Mouse (Mus musculus): ENCODE measurements at regions not wholly inside any gene's neighbourhood (a gene's known extent, or its start where the extent isn't known, plus 50 kb on each side); places are given as distances from the start of the nearest gene placed in this dataset.
"Not testable (repeated sequence)": the region's sequence is repeated elsewhere in the genome, so short reads cannot be mapped to it uniquely, and the experiment has no call there.

GRCm38 (mm10) chr6:47745856-47746255, 67.4 kb downstream of the Pdia4 start:
- not testable (repeated sequence) for H3K4me3 ChIP-seq (ENCODE audit: low read length); H3K36me3 ChIP-seq (ENCODE audit: control insufficient read depth, insufficient read depth, low read length); H3K27me3 ChIP-seq (ENCODE audit: control insufficient read depth, insufficient read depth, low read depth, low read length); H3K4me1 ChIP-seq (replicated peaks; ENCODE audit: control insufficient read depth, insufficient read depth, low read length); H3K9ac ChIP-seq (ENCODE audit: low read length); ATAC-seq (ENCODE audit: low read depth); H3K9me3 ChIP-seq (ENCODE audit: control insufficient read depth, low read length); H3K27ac ChIP-seq (ENCODE audit: low read length); H3K4me2 ChIP-seq (ENCODE audit: low read depth, low read length)
- WGBS, result 81% methylated on average over 7 of the region's 14 CpGs

DNA sequence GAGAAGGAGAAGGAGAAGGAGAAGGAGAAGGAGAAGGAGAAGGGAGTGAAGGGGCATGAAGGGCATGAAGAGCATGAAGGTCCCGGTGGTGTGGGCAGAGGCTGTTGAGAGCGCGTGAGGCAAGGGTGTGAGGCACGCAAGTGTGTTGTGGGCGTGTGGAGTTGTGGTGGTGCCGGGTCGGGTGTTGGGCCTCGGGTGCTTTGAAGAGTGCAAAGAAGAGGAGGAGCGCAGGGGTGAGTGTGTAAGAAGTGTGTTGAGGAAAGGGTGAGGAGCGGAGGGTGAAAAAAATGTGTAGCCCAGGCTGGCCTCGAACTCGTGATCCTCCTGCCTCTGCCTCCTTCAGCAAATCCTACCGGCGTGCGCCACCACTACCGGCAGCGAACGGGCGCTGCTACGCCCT, 69.4 kb downstream of the Pdia4 start:
- H3K9me3 ChIP-seq (ENCODE audit: control insufficient read depth, low read length); H3K27me3 ChIP-seq (ENCODE audit: control insufficient read depth, insufficient read depth, low read depth, low read length); H3K36me3 ChIP-seq (ENCODE audit: control insufficient read depth, insufficient read depth, low read length); H3K4me3 ChIP-seq (ENCODE audit: low read length); H3K27ac ChIP-seq (ENCODE audit: low read length); H3K4me1 ChIP-seq (replicated peaks; ENCODE audit: control insufficient read depth, insufficient read depth, low read length); H3K9ac ChIP-seq (ENCODE audit: low read length); H3K4me2 ChIP-seq (ENCODE audit: low read depth, low read length); ATAC-seq (ENCODE audit: low read depth): not testable (repeated sequence)
- whole genome bisulfite sequencing, result no CpG with 5 or more reads among the region's 20 CpGs

DNA sequence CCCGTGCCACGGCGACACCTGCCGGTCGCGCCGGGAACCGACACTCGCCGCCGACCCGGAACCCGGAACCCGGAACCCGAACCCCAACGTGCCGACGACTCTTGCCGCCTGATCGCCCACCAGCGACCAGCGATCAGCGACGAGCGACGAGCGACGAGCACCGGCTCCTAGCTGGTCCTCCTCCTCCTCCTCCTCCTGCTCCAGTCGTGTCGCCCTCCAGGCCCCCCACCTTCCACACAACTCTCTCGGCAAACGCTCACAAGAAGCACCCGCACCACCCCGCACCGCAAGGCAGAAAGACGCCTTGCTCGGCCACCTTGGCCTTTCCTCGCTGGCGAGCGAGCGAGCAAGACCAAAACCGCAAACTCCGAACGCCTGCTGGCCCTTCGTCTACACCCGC, 73.0 kb downstream of the Pdia4 start:
- not testable (repeated sequence) for ATAC-seq (ENCODE audit: low read depth); H3K27ac ChIP-seq (ENCODE audit: low read length); H3K4me1 ChIP-seq (replicated peaks; ENCODE audit: control insufficient read depth, insufficient read depth, low read length); H3K9ac ChIP-seq (ENCODE audit: low read length); H3K36me3 ChIP-seq (ENCODE audit: control insufficient read depth, insufficient read depth, low read length); H3K27me3 ChIP-seq (ENCODE audit: control insufficient read depth, insufficient read depth, low read depth, low read length); H3K9me3 ChIP-seq (ENCODE audit: control insufficient read depth, low read length)
- WGBS, result 4% methylated on average over 15 of the region's 47 CpGs
- Histone ChIP-seq H3K4me3 (ENCODE audit: low read length) (peak overlapping the region; percentile 44), H3K4me2 (ENCODE audit: low read depth, low read length) (peak overlapping the region; percentile 53)

- H3K4me1 ChIP-seq (replicated peaks; ENCODE audit: control insufficient read depth, insufficient read depth, low read length); H3K27ac ChIP-seq (ENCODE audit: low read length); ATAC-seq (ENCODE audit: low read depth); H3K9ac ChIP-seq (ENCODE audit: low read length); H3K9me3 ChIP-seq (ENCODE audit: control insufficient read depth, low read length); H3K27me3 ChIP-seq (ENCODE audit: control insufficient read depth, insufficient read depth, low read depth, low read length); H3K4me3 ChIP-seq (ENCODE audit: low read length); H3K36me3 ChIP-seq (ENCODE audit: control insufficient read depth, insufficient read depth, low read length): not testable (repeated sequence)
- WGBS, result under 1% methylated on average over 9 of the region's 26 CpGs
- peak overlapping the region; percentile 32; the same call in 1 of the 2 replicates for H3K4me2 ChIP-seq (ENCODE audit: low read depth, low read length)
Observed at GRCm38 (mm10) chr6:47739696-47740095, 73.5 kb downstream of the Pdia4 start.

DNA sequence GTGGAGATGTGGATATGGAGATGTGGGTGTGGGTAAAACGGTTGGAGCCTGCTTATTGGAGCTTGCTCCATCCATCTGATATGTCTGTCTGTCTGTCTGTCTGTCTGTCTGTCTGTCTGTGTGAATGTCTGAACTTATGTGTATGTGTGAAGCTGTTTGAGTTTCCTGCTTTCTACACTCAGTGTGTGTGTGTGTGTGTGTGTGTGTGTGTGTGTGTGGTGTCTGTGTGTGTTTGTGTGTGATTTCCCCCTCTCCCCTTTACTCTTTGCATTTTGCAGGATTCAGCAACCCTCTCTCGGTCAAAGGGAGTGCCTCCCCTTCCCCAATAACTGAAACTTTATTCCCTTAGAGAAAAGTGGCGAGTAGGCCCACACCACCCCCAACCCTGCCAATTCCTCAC, 75.3 kb downstream of the Pdia4 start:
- not testable (repeated sequence) for H3K36me3 ChIP-seq (ENCODE audit: control insufficient read depth, insufficient read depth, low read length); H3K9me3 ChIP-seq (ENCODE audit: control insufficient read depth, low read length); H3K4me3 ChIP-seq (ENCODE audit: low read length); H3K27me3 ChIP-seq (ENCODE audit: control insufficient read depth, insufficient read depth, low read depth, low read length); H3K9ac ChIP-seq (ENCODE audit: low read length); H3K27ac ChIP-seq (ENCODE audit: low read length); ATAC-seq (ENCODE audit: low read depth); H3K4me2 ChIP-seq (ENCODE audit: low read depth, low read length); H3K4me1 ChIP-seq (replicated peaks; ENCODE audit: control insufficient read depth, insufficient read depth, low read length)
- no CpG with 5 or more reads among the region's 3 CpGs for WGBS

Data from lung, embryonic 16.5 days (tissue).